Mouse (Mus musculus) kidney, postnatal 0 days (tissue): ENCODE results near the gene Nrxn3. TPM values are rescaled to one million over a fixed set of nuclear protein-coding genes. Genes with fewer than 3 reads are reported as not detected.

Experiments used
- ATAC-seq: fragments of 200-750 bp; cut with Nextera tagmentation; replicated peaks from 2 replicates; pipeline ENCODE4 v1.8.0; 2017; ENCODE audit warnings: low read depth, moderate number of reproducible peaks, moderate TSS enrichment, moderate library complexity; ENCODE audit not compliant: low FRiP score
- DNase-seq: peaks from one replicate; pipeline ENCODE4 v3.0.0-alpha.2; 2016; ENCODE audit warnings: low spot score
- H3K27ac ChIP-seq: fragments of 300-500 bp; sonication (generic); 2 replicates; pipeline ENCODE4 v1.5.1; 2014; ENCODE audit warnings: mild to moderate bottlenecking
- H3K27me3 ChIP-seq: fragments of 300-500 bp; sonication (generic); 2 replicates; pipeline ENCODE4 v1.6.1; 2014; ENCODE audit warnings: low read length, mixed read lengths; ENCODE audit not compliant: insufficient read depth
- H3K36me3 ChIP-seq: fragments of 300-500 bp; sonication (generic); 2 replicates; pipeline ENCODE4 v1.6.1; 2014; ENCODE audit warnings: low read length, mixed read lengths; ENCODE audit not compliant: insufficient read depth
- H3K4me1 ChIP-seq: fragments of 300-500 bp; sonication (generic); replicated peaks from 2 replicates; pipeline ENCODE4 v1.6.1; 2014; ENCODE audit warnings: antibody characterized with exemption, low read length, mixed read lengths; ENCODE audit not compliant: insufficient read depth
- H3K4me2 ChIP-seq: fragments of 300-500 bp; sonication (generic); 2 replicates; pipeline ENCODE4 v1.6.1; 2014; ENCODE audit warnings: mild to moderate bottlenecking, low read length, moderate library complexity, mixed read lengths
- H3K4me3 ChIP-seq: fragments of 300-500 bp; sonication (generic); replicated peaks from 2 replicates; pipeline ENCODE4 v1.5.1; 2014; ENCODE audit warnings: low read depth, low read length
- H3K9ac ChIP-seq: fragments of 300-500 bp; sonication (generic); 2 replicates; pipeline ENCODE4 v1.6.1; 2014; ENCODE audit warnings: low read depth, low read length
- H3K9me3 ChIP-seq: fragments of 300-500 bp; sonication (generic); replicated peaks from 2 replicates; pipeline ENCODE4 v1.6.1; 2016; ENCODE audit warnings: low read length, inconsistent platforms, mixed read lengths
- CTCF ChIP-seq: IDR thresholded peaks from 2 replicates; pipeline ENCODE4 v1.5.1; 2016; ENCODE audit warnings: antibody characterized with exemption, low read depth, mild to moderate bottlenecking, moderate library complexity
- WGBS: fragments of 180-500 bp; shearing (Covaris S2); extraction: QIAGEN DNeasy Blood & Tissue Kit; methylation state at CpG from one replicate; pipeline ENCODE4 v1.1.7; 2014; 5-methylcytosine and 5-hydroxymethylcytosine counted together
- polyA plus RNA-seq: library from polyadenylated mRNA; unstranded; fragments of >200 nt; fragmentation: Nextera tagmentation; extraction: Ambion mirVana; gene quantifications from 2 replicates; pipeline ENCODE4 v1.2.1, GENCODE M21; 2015

Gene Nrxn3
- polyA plus RNA-seq, 1 experiment from 2014 or later: 3.0 TPM

DNA sequence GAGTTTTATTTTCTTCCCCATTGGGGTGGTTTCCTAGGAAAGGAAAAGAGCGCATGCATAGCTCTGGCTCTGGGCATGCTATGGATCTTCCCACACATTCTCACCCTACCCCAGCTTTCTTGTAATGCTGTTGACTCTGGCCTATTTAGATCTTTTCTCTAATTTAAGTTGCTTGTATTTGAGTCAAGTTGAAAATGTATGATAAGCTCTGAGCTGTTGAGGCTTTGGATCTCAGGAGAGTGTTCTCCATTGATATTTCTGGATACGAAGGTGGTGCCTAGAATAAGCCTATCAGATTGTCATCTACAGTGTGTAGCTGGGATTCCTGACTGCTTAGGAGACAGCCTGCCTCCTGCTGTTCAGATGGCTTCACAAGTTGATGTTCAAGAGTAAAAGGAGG is 930.5 kb downstream of the Nrxn3 start:
- Histone ChIP-seq H3K27ac (no peak overlapping the region), H3K36me3 (no peaks in the 10 kb centered on the region), H3K27me3 (no peaks in the 10 kb centered on the region), H3K4me2 (no peak overlapping the region), H3K4me1 (no peaks in the 10 kb centered on the region), H3K9me3 (no peaks in the 10 kb centered on the region), H3K4me3 (no peak overlapping the region), H3K9ac (no peak overlapping the region)
- no peak for TF ChIP-seq CTCF
- DNase-seq (no peak), ATAC-seq (no peak)
- WGBS: 90% methylated on average over 2 of the region's 2 CpGs

DNA sequence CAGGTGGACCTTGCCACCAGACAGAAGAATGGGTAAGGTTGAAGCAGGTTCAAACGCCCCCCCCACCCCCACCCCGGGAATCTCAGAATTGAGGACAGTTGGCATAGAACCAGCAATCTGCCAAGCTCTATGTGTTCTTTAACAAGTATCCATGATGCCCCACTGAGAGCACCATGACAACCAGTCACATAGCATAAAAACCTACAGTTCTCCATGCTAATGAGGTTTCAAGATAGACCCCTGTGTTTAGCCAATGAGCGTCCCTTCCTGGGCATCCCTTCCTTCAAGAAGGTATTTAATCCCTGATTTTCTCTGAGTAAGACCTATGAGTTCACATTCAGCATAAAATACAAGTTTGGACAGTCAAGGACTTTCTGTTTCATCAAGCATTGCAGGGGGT is 938.5 kb downstream of the Nrxn3 start:
- DNase-seq: no peak
- H3K36me3 ChIP-seq: no peaks in the 10 kb centered on the region
- H3K4me1 ChIP-seq: no peaks in the 10 kb centered on the region
- H3K4me3 ChIP-seq: no peak overlapping the region
- no peak overlapping the region for H3K4me2 ChIP-seq
- no peaks in the 10 kb centered on the region for H3K9me3 ChIP-seq
- no peak for TF ChIP-seq CTCF
- 83% methylated on average over 3 of the region's 3 CpGs for WGBS
- H3K27me3 ChIP-seq: no peaks in the 10 kb centered on the region
- H3K27ac ChIP-seq: no peak overlapping the region
- ATAC-seq: no peak
- no peak overlapping the region for H3K9ac ChIP-seq

DNA sequence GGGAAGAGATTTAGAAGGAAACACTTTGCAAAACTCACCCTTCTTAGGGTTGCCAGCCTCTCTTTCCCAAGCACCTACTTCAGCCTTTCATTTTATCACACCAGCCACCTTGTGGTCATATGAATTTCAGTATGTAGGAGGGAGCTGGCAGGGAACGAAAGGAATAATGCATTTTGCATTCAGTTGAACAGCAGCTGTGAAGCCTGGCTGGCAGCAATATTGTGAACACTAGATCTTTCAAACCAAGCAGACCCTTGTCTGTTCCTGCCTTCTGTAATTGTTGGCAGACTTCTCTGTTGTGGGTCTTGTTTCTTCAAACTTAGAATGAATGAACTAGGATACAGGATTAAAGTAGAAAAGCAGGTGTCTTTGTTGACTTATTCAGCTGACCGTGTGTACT is 946.2 kb downstream of the Nrxn3 start:
- ATAC-seq: no peak
- Histone ChIP-seq H3K4me2 (no peak overlapping the region), H3K4me3 (no peak overlapping the region), H3K9me3 (no peaks in the 10 kb centered on the region), H3K9ac (no peak overlapping the region), H3K27me3 (no peaks in the 10 kb centered on the region), H3K27ac (no peak overlapping the region), H3K4me1 (no peaks in the 10 kb centered on the region), H3K36me3 (no peaks in the 10 kb centered on the region)
- 75% methylated on average over 2 of the region's 2 CpGs for WGBS
- no peak for TF ChIP-seq CTCF
- no peak for DNase-seq

DNA sequence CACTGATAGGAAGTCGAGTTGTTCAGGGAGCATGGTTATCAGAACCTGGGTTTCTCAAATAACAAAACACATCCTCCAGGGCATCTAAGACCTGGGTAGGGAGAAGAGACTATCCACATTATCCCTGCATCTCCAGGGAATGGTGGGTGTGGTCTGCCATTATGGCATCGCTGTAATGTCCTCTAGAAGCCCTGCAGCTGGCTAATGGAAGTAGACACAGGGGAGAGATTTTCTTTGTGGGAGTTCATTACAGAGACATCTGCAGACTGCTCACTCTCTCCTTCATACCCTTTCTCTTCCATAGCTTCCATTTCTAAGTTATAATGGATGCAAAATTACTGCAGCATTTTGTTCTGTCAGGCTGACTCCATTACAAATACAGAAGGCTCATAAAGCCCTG is 950.1 kb downstream of the Nrxn3 start:
- DNase-seq (no peak), ATAC-seq (no peak)
- Histone ChIP-seq H3K4me1 (no peaks in the 10 kb centered on the region), H3K9ac (no peak overlapping the region), H3K36me3 (no peaks in the 10 kb centered on the region), H3K4me3 (no peak overlapping the region), H3K4me2 (no peak overlapping the region), H3K27ac (no peak overlapping the region), H3K27me3 (no peaks in the 10 kb centered on the region), H3K9me3 (no peaks in the 10 kb centered on the region)
- TF ChIP-seq CTCF: no peak
- WGBS: 75% methylated on average over 2 of the region's 2 CpGs

DNA sequence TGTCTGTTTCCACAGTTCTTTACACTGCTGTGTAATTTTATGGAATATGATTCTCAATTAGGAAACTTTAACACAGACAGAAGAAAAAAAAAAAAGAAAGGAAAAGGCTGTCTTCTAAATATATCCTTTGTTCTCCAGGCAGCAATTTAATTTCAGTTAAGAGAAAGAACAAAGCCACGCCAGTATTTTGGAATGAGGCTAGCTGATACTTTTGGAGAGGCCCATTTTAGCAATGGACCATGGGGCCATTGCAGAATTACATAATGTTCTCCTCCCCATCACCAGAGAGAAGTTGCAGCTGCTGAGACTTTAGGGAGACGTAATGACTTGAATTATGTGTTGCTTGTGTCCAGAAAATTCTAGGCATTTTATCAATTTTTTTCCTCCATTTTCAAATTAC is 963.0 kb downstream of the Nrxn3 start:
- no peak overlapping the region for H3K27ac ChIP-seq
- no peaks in the 10 kb centered on the region for H3K27me3 ChIP-seq
- ATAC-seq: no peak
- peak; percentile 14 for DNase-seq
- H3K9ac ChIP-seq: no peak overlapping the region
- TF ChIP-seq CTCF: no peak
- H3K4me1 ChIP-seq: no peaks in the 10 kb centered on the region
- 61% methylated on average over 2 of the region's 2 CpGs for WGBS
- no peak overlapping the region for H3K4me2 ChIP-seq
- no peaks in the 10 kb centered on the region for H3K36me3 ChIP-seq
- H3K9me3 ChIP-seq: no peaks in the 10 kb centered on the region
- no peak overlapping the region for H3K4me3 ChIP-seq

DNA sequence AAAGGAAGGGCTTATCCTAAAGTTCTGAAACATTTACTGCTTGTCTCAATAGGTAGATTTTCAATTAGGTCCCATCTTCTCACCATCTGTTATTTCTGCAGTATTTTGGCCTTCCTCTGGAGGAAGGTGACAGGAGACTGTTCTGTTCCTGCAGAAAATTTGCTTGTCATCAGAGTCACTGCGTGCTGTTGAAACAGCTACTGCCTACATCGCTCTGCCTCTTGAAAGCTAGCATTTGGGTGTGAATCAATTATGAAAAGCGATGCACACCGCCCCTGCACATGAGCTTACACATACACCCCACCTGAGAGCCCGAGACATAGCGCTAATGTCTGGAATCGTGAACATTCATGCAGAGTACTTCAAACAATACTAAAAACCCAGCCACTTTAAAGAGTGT is 966.4 kb downstream of the Nrxn3 start:
- Histone ChIP-seq H3K9ac (no peak overlapping the region), H3K27ac (no peak overlapping the region), H3K36me3 (no peaks in the 10 kb centered on the region), H3K9me3 (no peaks in the 10 kb centered on the region), H3K4me2 (no peak overlapping the region), H3K27me3 (no peaks in the 10 kb centered on the region), H3K4me3 (no peak overlapping the region), H3K4me1 (no peaks in the 10 kb centered on the region)
- no peak for ATAC-seq
- 92% methylated on average over 7 of the region's 7 CpGs for WGBS
- no peak for DNase-seq
- TF ChIP-seq CTCF: no peak

DNA sequence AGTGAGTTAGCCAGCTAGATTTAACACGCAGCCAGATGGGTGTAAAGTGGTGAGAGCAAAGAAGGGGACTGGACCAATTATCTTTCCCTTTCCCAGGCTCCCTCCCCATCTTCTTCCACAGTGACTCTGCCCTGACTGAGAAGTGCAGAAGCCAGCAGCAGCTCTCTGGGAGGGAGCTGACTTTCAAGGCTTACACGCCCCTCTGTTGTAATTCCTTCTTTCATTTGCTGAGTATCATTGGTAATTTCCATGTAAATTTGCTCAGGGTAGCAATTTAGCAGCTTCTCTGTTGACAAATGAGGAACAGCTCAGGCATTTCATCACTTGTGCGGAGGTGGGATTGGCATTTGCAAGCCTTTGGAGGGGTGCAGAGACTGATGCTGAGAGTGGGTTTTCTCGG is 976.8 kb downstream of the Nrxn3 start:
- Histone ChIP-seq H3K4me3 (no peak overlapping the region), H3K9me3 (no peaks in the 10 kb centered on the region), H3K36me3 (no peaks in the 10 kb centered on the region), H3K27ac (no peak overlapping the region), H3K9ac (no peak overlapping the region), H3K4me1 (no peaks in the 10 kb centered on the region), H3K27me3 (no peaks in the 10 kb centered on the region), H3K4me2 (no peak overlapping the region)
- 9% methylated on average over 4 of the region's 4 CpGs for WGBS
- no peak for DNase-seq
- no peak for ATAC-seq
- no peak for TF ChIP-seq CTCF
